Mouse (Mus musculus): ENCODE measurements around the gene Phyhd1. TPM values are rescaled to one million over a fixed set of nuclear protein-coding genes. Genes with fewer than 3 reads are reported as not detected.
A peak's percentile ranks its signal among the peaks of the same experiment; 100 is the strongest.

Phyhd1 gene
- polyA plus RNA-seq, 1 experiment, result 101 TPM

GRCm38 (mm10) chr2:30242509-30242908 lies 23.5 kb upstream of the Phyhd1 start:
- H3K4me1 ChIP-seq (ENCODE audit: control insufficient read depth, insufficient read depth, low read length), result peaks cover 6% of the 10 kb centered on the region; the same call in 1 of the 2 replicates
- no peak overlapping the region for H3K4me3 ChIP-seq (ENCODE audit: insufficient read depth, low read length)

GRCm38 (mm10) chr2:30243391-30243790 lies 22.6 kb upstream of the Phyhd1 start:
- H3K4me1 ChIP-seq (ENCODE audit: control insufficient read depth, insufficient read depth, low read length), result peaks cover 6% of the 10 kb centered on the region; the same call in 1 of the 2 replicates
- H3K27ac ChIP-seq (ENCODE audit: insufficient read depth, low read length), result no peak overlapping the region
- no peak for TF ChIP-seq POLR2A (IDR thresholded peaks at IDR 0.05; ENCODE audit: low read depth, low read length)
- H3K4me3 ChIP-seq (ENCODE audit: insufficient read depth, low read length), result no peak overlapping the region

More at GRCm38 (mm10) chr2:30242509-30242908, 23.5 kb upstream of the Phyhd1 start:
- no peak overlapping the region for H3K27ac ChIP-seq (ENCODE audit: insufficient read depth, low read length)
- TF ChIP-seq CTCF (IDR thresholded peaks at IDR 0.05; ENCODE audit: borderline replicate concordance, insufficient read depth, low read length) (no peak), POLR2A (IDR thresholded peaks at IDR 0.05; ENCODE audit: low read depth, low read length) (no peak)

GRCm38 (mm10) chr2:30244595-30245178 lies 21.3 kb upstream of the Phyhd1 start:
- Histone ChIP-seq H3K4me3 (ENCODE audit: insufficient read depth, low read length) (no peak overlapping the region), H3K4me1 (ENCODE audit: control insufficient read depth, insufficient read depth, low read length) (peaks cover 6% of the 10 kb centered on the region; the same call in 1 of the 2 replicates), H3K27ac (ENCODE audit: insufficient read depth, low read length) (no peak overlapping the region)
- no peak for TF ChIP-seq CTCF (IDR thresholded peaks at IDR 0.05; ENCODE audit: borderline replicate concordance, insufficient read depth, low read length)
- no peak for TF ChIP-seq POLR2A (IDR thresholded peaks at IDR 0.05; ENCODE audit: low read depth, low read length)

- Histone ChIP-seq H3K27ac (ENCODE audit: insufficient read depth, low read length) (no peak overlapping the region), H3K4me3 (ENCODE audit: insufficient read depth, low read length) (no peak overlapping the region), H3K4me1 (ENCODE audit: control insufficient read depth, insufficient read depth, low read length) (peaks cover 16% of the 10 kb centered on the region)
- TF ChIP-seq CTCF (IDR thresholded peaks at IDR 0.05; ENCODE audit: borderline replicate concordance, insufficient read depth, low read length) (no peak), POLR2A (IDR thresholded peaks at IDR 0.05; ENCODE audit: low read depth, low read length) (no peak)
Observed at GRCm38 (mm10) chr2:30247036-30247435, 19.0 kb upstream of the Phyhd1 start.

- H3K27ac ChIP-seq (ENCODE audit: insufficient read depth, low read length), result no peak overlapping the region
- H3K4me3 ChIP-seq (ENCODE audit: insufficient read depth, low read length), result no peak overlapping the region
- TF ChIP-seq POLR2A (IDR thresholded peaks at IDR 0.05; ENCODE audit: low read depth, low read length) (no peak), CTCF (IDR thresholded peaks at IDR 0.05; ENCODE audit: borderline replicate concordance, insufficient read depth, low read length) (no peak)
- peaks cover 16% of the 10 kb centered on the region for H3K4me1 ChIP-seq (ENCODE audit: control insufficient read depth, insufficient read depth, low read length)
Observed at GRCm38 (mm10) chr2:30247681-30248080, 18.3 kb upstream of the Phyhd1 start.

- TF ChIP-seq CTCF (IDR thresholded peaks at IDR 0.05; ENCODE audit: borderline replicate concordance, insufficient read depth, low read length) (no peak), POLR2A (IDR thresholded peaks at IDR 0.05; ENCODE audit: low read depth, low read length) (no peak)
- H3K4me1 ChIP-seq (ENCODE audit: control insufficient read depth, insufficient read depth, low read length), result peaks cover 15% of the 10 kb centered on the region
- H3K4me3 ChIP-seq (ENCODE audit: insufficient read depth, low read length), result no peak overlapping the region
- no peak overlapping the region for H3K27ac ChIP-seq (ENCODE audit: insufficient read depth, low read length)
Observed at GRCm38 (mm10) chr2:30249182-30249581, 16.8 kb upstream of the Phyhd1 start.

DNA sequence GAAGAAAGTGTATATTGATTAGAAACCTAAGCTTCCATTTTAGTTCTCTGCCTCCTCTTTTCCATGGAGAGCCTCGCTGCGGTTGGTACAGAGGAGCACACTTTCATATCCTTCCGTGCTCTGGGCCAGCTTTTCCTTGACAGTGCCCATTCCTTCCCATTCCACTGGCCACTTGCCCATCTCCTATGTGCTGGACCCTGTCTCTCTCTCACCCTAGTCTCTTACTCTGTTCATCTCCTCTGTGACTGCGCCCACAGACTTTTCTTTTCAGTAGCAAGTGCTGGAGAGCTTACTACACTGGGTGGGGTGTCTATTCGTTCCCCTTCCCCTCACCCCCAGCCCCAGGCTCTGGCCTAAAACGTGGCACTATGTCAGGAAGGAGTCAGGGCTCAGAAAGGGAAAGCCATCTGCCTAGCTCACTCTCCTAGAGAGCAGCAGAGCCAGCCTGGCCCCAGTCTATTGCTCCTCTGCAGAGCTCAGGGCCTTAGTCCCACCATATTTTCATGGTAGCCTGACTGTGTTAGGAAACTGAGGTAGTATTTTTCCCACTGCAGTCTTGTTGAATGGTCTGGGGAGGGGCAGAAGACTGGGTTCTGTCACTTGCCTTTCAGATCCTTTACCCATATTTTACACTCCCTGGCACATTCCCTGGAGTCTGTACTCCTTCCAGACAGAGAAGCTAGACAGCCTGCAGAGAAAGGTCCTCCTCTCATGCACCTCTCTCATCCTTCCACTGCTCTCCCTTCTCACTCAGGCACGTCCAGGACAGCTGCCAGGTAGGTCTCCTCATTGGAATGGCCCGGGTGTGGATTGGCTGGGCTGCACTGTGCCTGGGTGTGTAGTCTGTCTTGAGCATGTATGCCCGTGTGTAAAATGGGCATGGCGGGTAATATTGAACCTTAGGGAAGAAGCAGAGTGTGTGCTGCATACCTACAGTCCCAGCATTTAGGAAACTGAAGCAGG lies 15.6 kb upstream of the Phyhd1 start:
- Histone ChIP-seq H3K4me1 (ENCODE audit: control insufficient read depth, insufficient read depth, low read length) (peaks cover 13% of the 10 kb centered on the region), H3K27ac (ENCODE audit: insufficient read depth, low read length) (no peak overlapping the region), H3K4me3 (ENCODE audit: insufficient read depth, low read length) (no peak overlapping the region)
- TF ChIP-seq POLR2A (IDR thresholded peaks at IDR 0.05; ENCODE audit: low read depth, low read length), result no peak
- no peak for TF ChIP-seq CTCF (IDR thresholded peaks at IDR 0.05; ENCODE audit: borderline replicate concordance, insufficient read depth, low read length)

DNA sequence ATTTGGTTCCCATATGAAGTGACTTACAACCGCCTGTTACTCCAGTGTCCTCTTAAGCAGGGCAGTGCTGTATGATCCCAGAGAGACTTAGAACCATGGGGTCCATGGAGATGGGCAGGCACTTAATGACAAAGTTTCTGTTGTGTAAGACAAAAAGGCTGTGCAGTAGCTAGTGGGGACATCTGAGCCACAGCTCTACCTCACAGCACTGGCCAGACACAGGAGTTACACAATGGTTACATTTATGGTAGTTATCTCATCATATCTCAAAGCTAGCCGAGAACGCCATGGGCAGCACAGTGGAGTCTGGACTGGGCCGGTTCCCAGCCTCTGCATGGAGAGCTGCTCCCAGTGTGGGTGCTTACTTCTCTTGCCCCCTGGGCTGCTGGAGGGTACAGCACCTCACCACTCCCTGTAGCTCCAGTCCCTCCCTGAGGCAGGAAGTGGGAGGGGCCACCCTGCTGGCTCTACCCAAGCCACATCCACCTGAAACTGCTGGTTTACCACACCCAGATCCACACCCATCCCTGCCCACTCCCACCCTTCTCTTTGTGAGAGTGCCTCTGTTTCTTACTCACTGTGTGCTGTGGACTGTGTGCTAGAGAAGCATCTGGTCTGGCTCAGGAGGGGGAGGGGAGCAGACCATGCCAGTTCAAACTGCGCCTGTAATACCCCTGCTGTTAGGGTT lies 14.4 kb upstream of the Phyhd1 start:
- Histone ChIP-seq H3K4me3 (ENCODE audit: insufficient read depth, low read length) (no peak overlapping the region), H3K4me1 (ENCODE audit: control insufficient read depth, insufficient read depth, low read length) (peaks cover 13% of the 10 kb centered on the region), H3K27ac (ENCODE audit: insufficient read depth, low read length) (peak overlapping the region; percentile 30)
- TF ChIP-seq POLR2A (IDR thresholded peaks at IDR 0.05; ENCODE audit: low read depth, low read length), result no peak
- no peak for TF ChIP-seq CTCF (IDR thresholded peaks at IDR 0.05; ENCODE audit: borderline replicate concordance, insufficient read depth, low read length)

DNA sequence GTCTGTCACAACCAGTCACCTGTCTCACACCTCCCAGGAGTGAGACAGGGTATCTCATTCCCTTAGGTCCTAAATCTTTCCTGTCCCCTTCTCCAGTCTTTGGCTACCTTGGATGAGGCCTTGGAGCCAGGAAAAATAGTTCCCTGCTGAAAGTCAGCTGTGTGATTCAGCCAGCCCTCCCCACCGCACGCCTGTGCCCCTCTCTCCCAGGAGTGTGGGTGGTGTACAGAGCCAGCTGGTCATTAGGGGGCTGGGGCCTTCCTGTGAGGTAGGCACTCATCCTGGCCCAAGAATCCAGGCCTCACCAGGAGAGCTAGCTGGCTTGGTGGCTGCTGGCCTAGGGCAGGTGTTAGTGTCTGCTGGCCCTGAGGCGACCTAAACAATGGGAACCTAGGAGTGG lies 13.5 kb upstream of the Phyhd1 start:
- no peak overlapping the region for H3K4me3 ChIP-seq (ENCODE audit: insufficient read depth, low read length)
- H3K4me1 ChIP-seq (ENCODE audit: control insufficient read depth, insufficient read depth, low read length), result peaks cover 13% of the 10 kb centered on the region
- no peak for TF ChIP-seq CTCF (IDR thresholded peaks at IDR 0.05; ENCODE audit: borderline replicate concordance, insufficient read depth, low read length)
- TF ChIP-seq POLR2A (IDR thresholded peaks at IDR 0.05; ENCODE audit: low read depth, low read length), result no peak
- H3K27ac ChIP-seq (ENCODE audit: insufficient read depth, low read length), result peak overlapping the region; percentile 30

All from embryonic fibroblast, embryonic 13.5 days (primary cell).